Mouse (Mus musculus): ENCODE results near the gene Igsf9. TPM values are rescaled to one million over a fixed set of nuclear protein-coding genes. Genes with fewer than 3 reads are reported as not detected.

The Igsf9 gene
- polyA plus RNA-seq, 1 experiment from 2014 or later, result 2.5 TPM

- no peak for ATAC-seq (ENCODE audit: low read depth)
- Histone ChIP-seq H3K4me1 (ENCODE audit: control insufficient read depth, low read depth, low read length) (no peaks in the 10 kb centered on the region), H3K27me3 (ENCODE audit: control insufficient read depth, insufficient read depth, low read depth, low read length) (no peaks in the 10 kb centered on the region), H3K27ac (ENCODE audit: low read length) (no peak overlapping the region), H3K36me3 (ENCODE audit: control insufficient read depth, insufficient read depth) (no peaks in the 10 kb centered on the region), H3K9ac (ENCODE audit: low read depth, low read length) (no peak overlapping the region), H3K4me2 (ENCODE audit: low read depth, low read length) (no peak overlapping the region), H3K9me3 (replicated peaks; ENCODE audit: control insufficient read depth, low read length) (no peaks in the 10 kb centered on the region), H3K4me3 (ENCODE audit: low read depth, low read length) (no peak overlapping the region)
- WGBS (ENCODE audit: insufficient replicate concordance), result 51% methylated on average over 2 of the region's 2 CpGs
Observed at GRCm38 (mm10) chr1:172461602-172462001, 20.0 kb upstream of the Igsf9 start.

GRCm38 (mm10) chr1:172462534-172462933 lies 19.1 kb upstream of the Igsf9 start:
- Histone ChIP-seq H3K27ac (ENCODE audit: low read length) (no peak overlapping the region), H3K4me1 (ENCODE audit: control insufficient read depth, low read depth, low read length) (no peaks in the 10 kb centered on the region), H3K4me3 (ENCODE audit: low read depth, low read length) (no peak overlapping the region), H3K9ac (ENCODE audit: low read depth, low read length) (no peak overlapping the region), H3K36me3 (ENCODE audit: control insufficient read depth, insufficient read depth) (no peaks in the 10 kb centered on the region), H3K4me2 (ENCODE audit: low read depth, low read length) (no peak overlapping the region), H3K27me3 (ENCODE audit: control insufficient read depth, insufficient read depth, low read depth, low read length) (no peaks in the 10 kb centered on the region), H3K9me3 (replicated peaks; ENCODE audit: control insufficient read depth, low read length) (no peaks in the 10 kb centered on the region)
- no peak for ATAC-seq (ENCODE audit: low read depth)
- 51% methylated on average over 3 of the region's 3 CpGs for WGBS (ENCODE audit: insufficient replicate concordance)

- ATAC-seq (ENCODE audit: low read depth), result no peak
- H3K27me3 ChIP-seq (ENCODE audit: control insufficient read depth, insufficient read depth, low read depth, low read length), result no peaks in the 10 kb centered on the region
- H3K27ac ChIP-seq (ENCODE audit: low read length), result no peak overlapping the region
- H3K4me2 ChIP-seq (ENCODE audit: low read depth, low read length), result no peak overlapping the region
- H3K36me3 ChIP-seq (ENCODE audit: control insufficient read depth, insufficient read depth), result no peaks in the 10 kb centered on the region
- H3K4me1 ChIP-seq (ENCODE audit: control insufficient read depth, low read depth, low read length), result no peaks in the 10 kb centered on the region
- 28% methylated on average over 16 of the region's 16 CpGs for WGBS (ENCODE audit: insufficient replicate concordance)
- H3K9ac ChIP-seq (ENCODE audit: low read depth, low read length), result no peak overlapping the region
- H3K4me3 ChIP-seq (ENCODE audit: low read depth, low read length), result no peak overlapping the region
- H3K9me3 ChIP-seq (replicated peaks; ENCODE audit: control insufficient read depth, low read length), result no peaks in the 10 kb centered on the region
Observed at GRCm38 (mm10) chr1:172463387-172464333, 17.9 kb upstream of the Igsf9 start.

- Histone ChIP-seq H3K9me3 (replicated peaks; ENCODE audit: control insufficient read depth, low read length) (no peaks in the 10 kb centered on the region), H3K27me3 (ENCODE audit: control insufficient read depth, insufficient read depth, low read depth, low read length) (no peaks in the 10 kb centered on the region), H3K27ac (ENCODE audit: low read length) (no peak overlapping the region), H3K4me2 (ENCODE audit: low read depth, low read length) (no peak overlapping the region), H3K4me1 (ENCODE audit: control insufficient read depth, low read depth, low read length) (no peaks in the 10 kb centered on the region), H3K9ac (ENCODE audit: low read depth, low read length) (no peak overlapping the region), H3K36me3 (ENCODE audit: control insufficient read depth, insufficient read depth) (no peaks in the 10 kb centered on the region), H3K4me3 (ENCODE audit: low read depth, low read length) (no peak overlapping the region)
- no peak for ATAC-seq (ENCODE audit: low read depth)
- WGBS (ENCODE audit: insufficient replicate concordance), result 66% methylated on average over 11 of the region's 11 CpGs
Observed at GRCm38 (mm10) chr1:172468301-172468877, 13.2 kb upstream of the Igsf9 start.

GRCm38 (mm10) chr1:172469373-172469772 lies 12.2 kb upstream of the Igsf9 start:
- Histone ChIP-seq H3K27me3 (ENCODE audit: control insufficient read depth, insufficient read depth, low read depth, low read length) (no peaks in the 10 kb centered on the region), H3K4me3 (ENCODE audit: low read depth, low read length) (no peak overlapping the region), H3K4me1 (ENCODE audit: control insufficient read depth, low read depth, low read length) (no peaks in the 10 kb centered on the region), H3K4me2 (ENCODE audit: low read depth, low read length) (no peak overlapping the region), H3K27ac (ENCODE audit: low read length) (no peak overlapping the region), H3K9ac (ENCODE audit: low read depth, low read length) (no peak overlapping the region), H3K36me3 (ENCODE audit: control insufficient read depth, insufficient read depth) (no peaks in the 10 kb centered on the region), H3K9me3 (replicated peaks; ENCODE audit: control insufficient read depth, low read length) (no peaks in the 10 kb centered on the region)
- 61% methylated on average over 5 of the region's 5 CpGs for WGBS (ENCODE audit: insufficient replicate concordance)
- ATAC-seq (ENCODE audit: low read depth), result no peak

- Histone ChIP-seq H3K27ac (ENCODE audit: low read length) (no peak overlapping the region), H3K9ac (ENCODE audit: low read depth, low read length) (no peak overlapping the region), H3K4me1 (ENCODE audit: control insufficient read depth, low read depth, low read length) (peaks cover 3% of the 10 kb centered on the region; the same call in 1 of the 2 replicates), H3K36me3 (ENCODE audit: control insufficient read depth, insufficient read depth) (no peaks in the 10 kb centered on the region), H3K27me3 (ENCODE audit: control insufficient read depth, insufficient read depth, low read depth, low read length) (no peaks in the 10 kb centered on the region), H3K9me3 (replicated peaks; ENCODE audit: control insufficient read depth, low read length) (no peaks in the 10 kb centered on the region), H3K4me3 (ENCODE audit: low read depth, low read length) (no peak overlapping the region), H3K4me2 (ENCODE audit: low read depth, low read length) (no peak overlapping the region)
- ATAC-seq (ENCODE audit: low read depth), result no peak
- 21% methylated on average over 8 of the region's 8 CpGs for WGBS (ENCODE audit: insufficient replicate concordance)
Observed at GRCm38 (mm10) chr1:172469810-172470448, 11.7 kb upstream of the Igsf9 start.

GRCm38 (mm10) chr1:172472909-172473308 lies 8.7 kb upstream of the Igsf9 start:
- no peaks in the 10 kb centered on the region for H3K27me3 ChIP-seq (ENCODE audit: control insufficient read depth, insufficient read depth, low read depth, low read length)
- H3K27ac ChIP-seq (ENCODE audit: low read length), result no peak overlapping the region
- no peak for ATAC-seq (ENCODE audit: low read depth)
- no peak overlapping the region for H3K9ac ChIP-seq (ENCODE audit: low read depth, low read length)
- no peak overlapping the region for H3K4me2 ChIP-seq (ENCODE audit: low read depth, low read length)
- no peak overlapping the region for H3K4me3 ChIP-seq (ENCODE audit: low read depth, low read length)
- peaks cover 6% of the 10 kb centered on the region; the same call in 1 of the 2 replicates for H3K4me1 ChIP-seq (ENCODE audit: control insufficient read depth, low read depth, low read length)
- H3K9me3 ChIP-seq (replicated peaks; ENCODE audit: control insufficient read depth, low read length), result no peaks in the 10 kb centered on the region
- no peaks in the 10 kb centered on the region for H3K36me3 ChIP-seq (ENCODE audit: control insufficient read depth, insufficient read depth)

GRCm38 (mm10) chr1:172474196-172474595 lies 7.4 kb upstream of the Igsf9 start:
- 65% methylated on average over 3 of the region's 3 CpGs for WGBS (ENCODE audit: insufficient replicate concordance)
- no peak for ATAC-seq (ENCODE audit: low read depth)
- H3K36me3 ChIP-seq (ENCODE audit: control insufficient read depth, insufficient read depth), result no peaks in the 10 kb centered on the region
- H3K4me2 ChIP-seq (ENCODE audit: low read depth, low read length), result no peak overlapping the region
- H3K4me1 ChIP-seq (ENCODE audit: control insufficient read depth, low read depth, low read length), result peaks cover 6% of the 10 kb centered on the region; the same call in 1 of the 2 replicates
- H3K27ac ChIP-seq (ENCODE audit: low read length), result no peak overlapping the region
- H3K9ac ChIP-seq (ENCODE audit: low read depth, low read length), result no peak overlapping the region
- H3K9me3 ChIP-seq (replicated peaks; ENCODE audit: control insufficient read depth, low read length), result no peaks in the 10 kb centered on the region
- no peaks in the 10 kb centered on the region for H3K27me3 ChIP-seq (ENCODE audit: control insufficient read depth, insufficient read depth, low read depth, low read length)
- no peak overlapping the region for H3K4me3 ChIP-seq (ENCODE audit: low read depth, low read length)

Data from liver, embryonic 16.5 days (tissue).